Mouse (Mus musculus): ENCODE measurements around the gene Bcl7b. TPM values are rescaled to one million over a fixed set of nuclear protein-coding genes. Genes with fewer than 3 reads are reported as not detected.

Bcl7b gene
- polyA plus RNA-seq (2015; fragmentation: Nextera tagmentation; extraction: Ambion mirVana): 34.5 and 41.1 TPM in 2 replicates

DNA sequence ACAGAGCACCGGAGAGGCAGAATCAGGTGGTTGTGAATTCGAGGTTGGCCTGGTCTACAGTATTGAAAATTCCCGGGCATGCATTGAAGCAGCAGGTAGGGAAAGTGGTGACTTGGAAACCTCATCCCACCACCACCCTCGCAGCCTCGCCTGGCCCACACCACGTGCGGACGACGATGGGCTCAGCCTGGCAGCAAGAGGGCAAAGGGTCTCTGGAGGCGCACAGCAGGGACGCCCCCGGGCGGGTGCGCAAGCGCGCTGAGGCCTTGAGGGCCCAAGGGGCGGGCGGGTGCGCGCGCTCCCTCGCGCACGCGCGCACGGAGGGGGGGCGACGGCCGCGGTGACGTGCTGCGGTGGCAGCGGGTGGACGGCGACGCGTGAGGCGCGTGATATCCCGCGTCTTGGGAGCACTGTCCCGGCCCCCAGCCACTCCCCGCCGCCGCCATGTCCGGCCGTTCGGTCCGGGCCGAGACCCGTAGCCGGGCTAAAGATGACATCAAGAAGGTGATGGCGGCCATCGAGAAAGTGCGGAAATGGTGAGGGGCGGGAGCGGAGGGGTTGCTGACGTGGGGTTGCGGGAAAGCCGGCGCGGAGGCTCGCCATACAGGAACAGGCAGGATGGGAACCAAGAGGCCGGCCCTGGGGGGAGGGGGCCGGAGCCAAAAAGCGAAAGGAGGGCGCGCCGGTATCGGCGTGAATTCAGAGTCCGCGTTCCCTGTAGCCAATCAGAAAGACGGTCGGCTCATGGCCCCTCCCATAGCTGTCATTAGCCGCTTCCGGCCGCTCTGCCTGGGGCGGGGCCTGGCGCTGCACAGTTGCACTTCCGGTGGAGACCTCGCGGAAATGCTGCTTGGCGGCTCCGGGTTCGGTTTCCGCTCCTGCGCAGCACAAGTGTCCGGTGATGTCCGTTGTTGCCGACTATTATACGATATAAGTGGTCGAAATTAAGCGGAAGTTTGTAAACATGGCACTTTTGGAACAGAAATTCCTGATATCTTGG is at the start of gene Bcl7b:
TSS of gene Bcl7b (plus strand) at position 221 of the 1,000 bp plus-strand sequence.
- ATAC-seq (ENCODE audit: low read depth): peak; percentile 95
- H3K27ac ChIP-seq: peak within 1 kb of the TSS; percentile 95
- peaks cover 30% of the 10 kb centered on the region for H3K36me3 ChIP-seq
- no peaks in the 10 kb centered on the region for H3K9me3 ChIP-seq (replicated peaks)
- WGBS (ENCODE audit: insufficient replicate concordance): 2% methylated on average over 68 of the region's 95 CpGs
- H3K27me3 ChIP-seq: no peaks in the 10 kb centered on the region
- peak within 1 kb of the TSS; percentile 91 for H3K9ac ChIP-seq
- H3K4me2 ChIP-seq: peak within 1 kb of the TSS; percentile 77
- H3K4me3 ChIP-seq (replicated peaks): peak within 1 kb of the TSS; percentile 84
- DNase-seq: peak; percentile 96
- H3K4me1 ChIP-seq (replicated peaks): peaks cover 42% of the 10 kb centered on the region

DNA sequence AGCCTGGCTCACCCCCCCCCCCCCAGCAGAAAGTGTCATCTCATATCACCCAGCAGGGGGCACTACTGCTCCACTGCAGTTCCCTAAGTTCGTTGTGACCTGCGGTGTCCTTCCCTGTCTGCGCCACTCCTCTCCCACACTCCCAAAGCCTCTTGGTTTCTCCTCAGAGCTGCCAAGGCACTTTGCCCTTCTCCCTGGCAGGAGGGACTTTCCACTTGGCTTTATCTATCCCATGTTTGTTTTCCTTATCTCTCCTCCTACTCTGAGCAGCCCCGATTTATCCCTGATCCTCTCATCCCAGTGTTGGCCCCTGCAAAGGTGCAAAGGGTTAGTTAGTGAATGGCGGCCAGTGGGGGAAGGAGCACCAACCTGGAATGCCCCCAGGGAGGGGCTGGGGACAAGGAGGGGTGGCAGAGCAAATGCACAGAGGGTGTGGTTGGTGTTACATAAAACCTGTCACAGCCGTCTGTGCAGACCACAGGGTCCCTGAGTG is 49.4 kb upstream of the Bcl7b start:
- peaks cover 6% of the 10 kb centered on the region; the same call in 1 of the 2 replicates for H3K36me3 ChIP-seq
- H3K4me1 ChIP-seq (replicated peaks): peaks cover 20% of the 10 kb centered on the region
- H3K4me2 ChIP-seq: no peak overlapping the region
- H3K9me3 ChIP-seq (replicated peaks): no peaks in the 10 kb centered on the region
- ATAC-seq (ENCODE audit: low read depth) (peak; percentile 72), DNase-seq (peak; percentile 24)
- no peak overlapping the region for H3K4me3 ChIP-seq (replicated peaks)
- H3K27me3 ChIP-seq: peaks cover 19% of the 10 kb centered on the region
- no peak overlapping the region for H3K27ac ChIP-seq
- WGBS (ENCODE audit: insufficient replicate concordance): 7% methylated on average over 6 of the region's 6 CpGs
- H3K9ac ChIP-seq: no peak overlapping the region

DNA sequence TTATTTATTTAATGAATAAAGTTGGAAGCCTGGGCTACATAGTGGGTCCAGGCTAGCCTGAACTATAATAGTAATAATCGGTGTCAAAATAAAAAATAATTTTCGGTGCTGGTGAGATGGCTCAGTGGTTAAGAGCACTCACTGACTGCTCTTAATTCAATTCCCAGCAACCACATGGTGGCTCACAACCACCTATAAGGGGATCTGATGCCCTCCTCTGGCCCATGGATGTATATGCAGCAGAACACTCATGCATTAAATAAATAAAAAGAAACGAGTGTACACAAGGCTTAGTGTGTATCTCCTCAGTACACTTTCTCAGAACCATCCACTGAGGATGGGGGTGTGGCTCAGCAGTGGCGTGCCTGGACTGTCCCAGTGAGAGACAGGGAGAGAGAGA is 47.3 kb upstream of the Bcl7b start:
- peaks cover 19% of the 10 kb centered on the region for H3K4me1 ChIP-seq (replicated peaks)
- peaks cover 5% of the 10 kb centered on the region; the same call in 1 of the 2 replicates for H3K36me3 ChIP-seq
- WGBS (ENCODE audit: insufficient replicate concordance): 50% methylated on average over 4 of the region's 4 CpGs
- ATAC-seq (ENCODE audit: low read depth): no peak
- peaks cover 22% of the 10 kb centered on the region for H3K27me3 ChIP-seq
- H3K4me2 ChIP-seq: no peak overlapping the region
- no peak overlapping the region for H3K9ac ChIP-seq
- H3K9me3 ChIP-seq (replicated peaks): no peaks in the 10 kb centered on the region
- no peak overlapping the region for H3K27ac ChIP-seq
- no peak for DNase-seq
- no peak overlapping the region for H3K4me3 ChIP-seq (replicated peaks)

DNA sequence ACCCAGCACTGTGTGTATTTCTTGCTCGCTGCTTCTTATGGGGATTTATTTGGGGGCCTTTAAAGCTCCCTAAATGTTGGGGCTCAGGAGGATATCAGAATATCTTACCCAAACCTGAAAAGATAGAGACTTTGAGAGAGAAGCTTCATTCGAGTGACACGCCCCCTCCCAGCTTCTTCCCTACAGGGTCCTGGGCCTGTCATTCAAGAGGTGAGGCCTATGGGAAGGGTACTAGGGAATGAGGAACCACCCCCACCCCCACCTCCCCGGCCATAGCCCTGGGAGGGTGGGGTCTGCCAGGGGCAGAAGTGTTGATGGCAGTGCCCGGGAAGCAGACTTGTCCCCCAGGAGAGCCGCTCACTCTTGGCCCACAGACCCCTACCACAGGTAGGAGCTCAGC is 42.0 kb upstream of the Bcl7b start:
- Histone ChIP-seq H3K27ac (no peak overlapping the region), H3K27me3 (peaks cover 36% of the 10 kb centered on the region), H3K9me3 (replicated peaks) (no peaks in the 10 kb centered on the region), H3K4me1 (replicated peaks) (0 out of 2 replicates have a peak, but pooled peaks cover 5% of the 10 kb centered on the region), H3K4me2 (no peak overlapping the region), H3K9ac (no peak overlapping the region), H3K36me3 (peaks cover 12% of the 10 kb centered on the region; the same call in 1 of the 2 replicates), H3K4me3 (replicated peaks) (no peak overlapping the region)
- no peak for DNase-seq
- WGBS (ENCODE audit: insufficient replicate concordance): 57% methylated on average over 6 of the region's 6 CpGs
- no peak for ATAC-seq (ENCODE audit: low read depth)

DNA sequence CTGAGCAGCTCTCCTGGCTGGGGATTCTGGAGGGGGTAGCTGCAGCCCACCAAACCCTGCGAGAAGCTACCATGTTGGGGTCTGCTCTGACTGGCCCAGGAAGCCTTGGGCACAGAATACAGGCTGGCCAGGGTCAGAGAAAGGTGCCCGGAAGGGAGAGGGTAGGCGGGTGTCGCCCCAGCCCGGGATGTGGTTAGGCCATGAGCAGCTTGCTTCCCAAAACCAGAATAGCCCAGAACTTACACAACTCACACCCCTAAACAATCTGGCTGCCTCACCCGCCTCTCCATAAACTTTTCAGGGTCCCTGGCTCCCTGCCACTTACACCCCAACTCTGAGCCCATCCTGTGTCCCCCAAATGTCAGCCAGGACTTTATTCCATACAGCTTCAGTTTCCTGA is 40.4 kb upstream of the Bcl7b start:
- H3K9ac ChIP-seq: no peak overlapping the region
- H3K4me2 ChIP-seq: no peak overlapping the region
- no peaks in the 10 kb centered on the region for H3K4me1 ChIP-seq (replicated peaks)
- no peak overlapping the region for H3K4me3 ChIP-seq (replicated peaks)
- H3K36me3 ChIP-seq: peaks cover 12% of the 10 kb centered on the region; the same call in 1 of the 2 replicates
- peaks cover 36% of the 10 kb centered on the region for H3K27me3 ChIP-seq
- no peak overlapping the region for H3K27ac ChIP-seq
- 49% methylated on average over 6 of the region's 6 CpGs for WGBS (ENCODE audit: insufficient replicate concordance)
- DNase-seq (no peak), ATAC-seq (ENCODE audit: low read depth) (no peak)
- no peaks in the 10 kb centered on the region for H3K9me3 ChIP-seq (replicated peaks)

DNA sequence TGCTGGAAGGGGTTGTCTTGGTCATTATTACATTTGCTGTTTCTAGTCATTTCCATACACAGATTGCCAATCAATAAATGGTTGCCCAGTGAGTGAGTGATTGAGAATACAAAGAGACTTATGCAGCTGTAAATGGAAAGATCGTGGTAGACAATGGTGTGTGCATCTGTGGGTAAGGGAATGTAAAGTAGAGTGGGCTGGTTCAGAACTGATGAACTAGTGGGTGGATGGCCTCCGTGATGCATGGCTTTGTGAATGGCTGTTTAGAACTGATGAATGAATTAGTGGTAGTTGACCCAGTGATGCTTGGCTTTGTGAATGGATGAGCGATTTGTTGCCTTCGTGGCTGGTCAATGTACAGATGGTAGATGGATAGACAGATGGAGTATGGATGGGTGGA is 38.3 kb upstream of the Bcl7b start:
- Histone ChIP-seq H3K9ac (no peak overlapping the region), H3K4me2 (no peak overlapping the region), H3K9me3 (replicated peaks) (no peaks in the 10 kb centered on the region), H3K27ac (no peak overlapping the region), H3K36me3 (peaks cover 8% of the 10 kb centered on the region; the same call in 1 of the 2 replicates), H3K4me1 (replicated peaks) (peaks cover 13% of the 10 kb centered on the region), H3K4me3 (replicated peaks) (no peak overlapping the region), H3K27me3 (peaks cover 48% of the 10 kb centered on the region)
- WGBS (ENCODE audit: insufficient replicate concordance): 60% methylated on average over 4 of the region's 4 CpGs
- DNase-seq (no peak), ATAC-seq (ENCODE audit: low read depth) (no peak)

DNA sequence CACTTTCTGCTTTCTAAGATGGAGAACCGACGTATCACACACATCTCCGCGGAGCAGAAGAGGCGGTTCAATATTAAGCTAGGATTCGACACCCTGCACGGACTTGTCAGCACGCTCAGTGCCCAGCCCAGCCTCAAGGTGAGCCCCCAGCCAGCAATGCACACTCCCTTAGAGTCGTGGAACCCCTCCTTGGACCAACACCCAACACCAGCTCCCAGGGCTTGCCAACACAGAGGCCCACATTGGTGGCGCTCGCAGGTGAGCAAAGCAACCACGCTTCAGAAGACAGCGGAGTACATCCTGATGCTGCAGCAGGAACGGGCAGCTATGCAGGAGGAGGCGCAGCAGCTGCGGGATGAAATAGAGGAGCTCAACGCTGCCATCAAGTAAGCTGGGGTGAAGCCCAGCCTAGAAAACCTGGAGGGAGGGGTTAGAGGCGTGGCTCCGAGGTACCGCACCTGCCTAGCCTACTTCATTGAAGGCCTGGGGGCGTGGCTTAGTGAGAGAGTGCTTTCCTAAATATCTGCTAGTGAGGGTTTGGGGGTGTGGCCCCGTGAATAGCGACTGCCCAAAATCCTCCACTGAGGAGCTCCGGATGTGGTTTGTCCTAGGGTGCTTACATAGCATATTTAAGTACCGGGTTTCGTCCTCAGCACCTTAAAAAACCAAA is 34.2 kb upstream of the Bcl7b start:
- WGBS (ENCODE audit: insufficient replicate concordance): 6% methylated on average over 26 of the region's 26 CpGs
- peak; percentile 60 for ATAC-seq (ENCODE audit: low read depth)
- H3K9ac ChIP-seq: peak overlapping the region; percentile 31; the same call in 1 of the 2 replicates

DNA sequence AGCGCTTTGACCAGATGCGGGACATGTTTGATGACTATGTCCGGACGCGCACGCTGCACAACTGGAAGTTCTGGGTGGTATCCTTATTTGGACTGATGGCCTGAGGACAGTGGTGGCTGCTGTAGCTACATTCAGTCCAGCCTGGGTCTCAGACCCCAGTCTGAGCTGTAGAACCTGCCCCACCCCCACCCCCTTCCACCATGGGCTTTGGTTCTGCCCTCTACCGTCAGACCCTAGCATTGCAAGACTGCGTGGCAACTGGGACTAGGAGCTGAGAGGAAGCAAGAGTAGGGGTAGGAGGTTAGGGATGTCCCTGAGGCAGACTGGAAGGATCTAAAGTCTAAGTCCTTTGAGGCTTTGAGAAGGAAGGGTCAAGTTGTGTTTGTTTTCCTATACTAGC is 33.5 kb upstream of the Bcl7b start:
- Histone ChIP-seq H3K27ac (no peak overlapping the region), H3K27me3 (peaks cover 42% of the 10 kb centered on the region), H3K9me3 (replicated peaks) (no peaks in the 10 kb centered on the region), H3K36me3 (peaks cover 4% of the 10 kb centered on the region; the same call in 1 of the 2 replicates), H3K9ac (peak overlapping the region; percentile 31; the same call in 1 of the 2 replicates), H3K4me1 (replicated peaks) (peaks cover 13% of the 10 kb centered on the region), H3K4me2 (peak overlapping the region; percentile 61), H3K4me3 (replicated peaks) (peak overlapping the region; percentile 41)
- ATAC-seq (ENCODE audit: low read depth): peak; percentile 12; the same call in 1 of the 2 replicates
- no peak for DNase-seq
- WGBS (ENCODE audit: insufficient replicate concordance): 2% methylated on average over 8 of the region's 8 CpGs

More for the DNA sequence above, 34.2 kb upstream of the Bcl7b start:
- H3K9me3 ChIP-seq (replicated peaks): no peaks in the 10 kb centered on the region
- peaks cover 13% of the 10 kb centered on the region for H3K4me1 ChIP-seq (replicated peaks)
- DNase-seq: peak; percentile 61
- H3K4me3 ChIP-seq (replicated peaks): peak overlapping the region; percentile 41
- peaks cover 45% of the 10 kb centered on the region for H3K27me3 ChIP-seq
- peaks cover 7% of the 10 kb centered on the region for H3K36me3 ChIP-seq
- peak overlapping the region; percentile 61 for H3K4me2 ChIP-seq
- H3K27ac ChIP-seq: no peak overlapping the region

DNA sequence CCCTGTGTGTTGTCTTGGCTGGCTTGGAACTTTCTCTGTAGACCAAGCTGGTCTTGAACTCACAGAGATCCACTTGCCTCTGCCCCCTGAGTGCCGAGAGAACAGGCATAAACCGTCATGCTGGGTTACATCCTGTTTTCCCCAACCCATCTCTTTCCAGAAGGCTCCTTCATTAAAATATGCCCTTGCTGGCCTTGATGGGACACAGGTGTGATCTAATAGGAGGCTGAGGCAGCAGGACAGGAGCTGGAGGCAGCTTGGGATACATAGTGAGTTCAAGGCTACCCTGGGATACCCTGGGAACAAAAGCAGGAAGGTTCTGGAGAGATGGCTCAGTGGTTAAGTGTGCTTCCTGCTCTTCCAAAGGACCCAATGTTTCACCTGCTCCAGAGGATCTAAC is 28.2 kb upstream of the Bcl7b start:
- H3K27me3 ChIP-seq: peaks cover 5% of the 10 kb centered on the region; the same call in 1 of the 2 replicates
- WGBS (ENCODE audit: insufficient replicate concordance): 63% methylated on average over 2 of the region's 2 CpGs
- no peak for ATAC-seq (ENCODE audit: low read depth)
- DNase-seq: no peak
- H3K4me2 ChIP-seq: no peak overlapping the region
- H3K27ac ChIP-seq: no peak overlapping the region
- peaks cover 9% of the 10 kb centered on the region for H3K4me1 ChIP-seq (replicated peaks)
- H3K4me3 ChIP-seq (replicated peaks): no peak overlapping the region
- peaks cover 4% of the 10 kb centered on the region; the same call in 1 of the 2 replicates for H3K36me3 ChIP-seq
- no peaks in the 10 kb centered on the region for H3K9me3 ChIP-seq (replicated peaks)
- no peak overlapping the region for H3K9ac ChIP-seq

DNA sequence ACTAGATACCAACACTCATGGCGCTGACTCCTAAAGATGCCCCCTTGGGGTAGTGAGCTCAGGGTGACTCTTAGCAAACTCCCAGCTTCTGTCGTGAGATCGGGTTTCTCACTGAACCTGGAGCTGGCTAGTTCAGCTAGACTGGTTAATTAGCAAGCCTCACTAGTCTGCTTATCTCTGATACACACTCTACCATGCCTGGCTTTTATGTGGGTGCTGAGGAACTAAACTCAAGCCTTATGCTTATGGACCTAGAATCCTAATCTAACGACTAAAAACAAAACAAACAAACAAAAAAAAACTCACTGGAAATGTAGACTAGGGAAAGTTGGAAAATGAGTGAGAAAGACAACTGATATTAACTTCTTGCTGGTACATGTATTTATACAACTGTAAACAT is 23.6 kb upstream of the Bcl7b start:
- ATAC-seq (ENCODE audit: low read depth) (no peak), DNase-seq (no peak)
- 19% methylated on average over 4 of the region's 4 CpGs for WGBS (ENCODE audit: insufficient replicate concordance)
- Histone ChIP-seq H3K9me3 (replicated peaks) (no peaks in the 10 kb centered on the region), H3K27me3 (no peaks in the 10 kb centered on the region), H3K4me1 (replicated peaks) (peaks cover 32% of the 10 kb centered on the region), H3K9ac (no peak overlapping the region), H3K4me3 (replicated peaks) (no peak overlapping the region), H3K36me3 (no peaks in the 10 kb centered on the region), H3K27ac (no peak overlapping the region), H3K4me2 (no peak overlapping the region)

DNA sequence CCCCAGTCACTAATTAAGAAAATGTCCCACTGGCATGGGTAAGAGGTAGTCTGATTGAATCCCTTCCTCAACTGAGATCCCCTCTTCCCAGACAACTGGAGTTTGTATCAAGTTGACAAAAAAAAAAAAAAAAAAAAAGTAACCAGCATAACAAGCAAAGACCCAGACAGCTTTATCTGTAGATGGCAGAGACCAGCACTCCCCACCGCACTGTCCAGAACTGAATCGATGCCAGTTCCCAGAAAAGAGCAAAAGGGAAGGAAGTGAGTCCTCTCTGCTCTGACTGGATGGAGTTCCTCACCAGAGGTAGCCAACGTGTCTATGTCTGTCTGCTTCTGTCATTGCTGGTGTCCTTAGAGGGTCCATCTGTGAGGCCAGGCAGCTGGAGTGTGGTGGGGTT is 22.6 kb upstream of the Bcl7b start:
- 10% methylated on average over 3 of the region's 3 CpGs for WGBS (ENCODE audit: insufficient replicate concordance)
- DNase-seq (no peak), ATAC-seq (ENCODE audit: low read depth) (no peak)
- Histone ChIP-seq H3K9me3 (replicated peaks) (no peaks in the 10 kb centered on the region), H3K4me2 (no peak overlapping the region), H3K9ac (no peak overlapping the region), H3K4me3 (replicated peaks) (no peak overlapping the region), H3K27me3 (no peaks in the 10 kb centered on the region), H3K27ac (no peak overlapping the region), H3K36me3 (no peaks in the 10 kb centered on the region), H3K4me1 (replicated peaks) (peaks cover 35% of the 10 kb centered on the region)

Data from liver, embryonic 13.5 days (tissue).